In genomic region chr16:3115336-3116112, GRCm38 (mm10) we compare ENCODE assay signal across 8 mouse cellular contexts.
DNase-seq lines count a peak whose midpoint lies in the region; ATAC-seq and TF ChIP-seq lines count a peak whose summit lies in the region.
"Not testable (repeated sequence)": the region's sequence is repeated elsewhere in the genome, so short reads cannot be mapped to it uniquely, and the experiment has no call there.

No protein-coding gene starts in this region.

- not testable (repeated sequence) for H3K27ac ChIP-seq in forebrain, postnatal 0 days (ENCODE audit: low read depth, low read length); liver, adult 2 months (replicated peaks; ENCODE audit: insufficient read depth, low read depth, low read length); midbrain, embryonic 15.5 days; stomach, postnatal 0 days (replicated peaks)

- H3K4me1 ChIP-seq in forebrain, postnatal 0 days (ENCODE audit: insufficient read depth); liver, adult 2 months (ENCODE audit: control insufficient read depth, insufficient read depth, low read length); midbrain, embryonic 15.5 days; stomach, postnatal 0 days (replicated peaks; ENCODE audit: control insufficient read depth, insufficient read depth): not testable (repeated sequence)

- TF ChIP-seq EP300 in stomach, postnatal 0 days (optimal IDR thresholded peaks at IDR 0.05), result not testable (repeated sequence)

- not testable (repeated sequence) for H3K36me3 ChIP-seq in forebrain, postnatal 0 days (ENCODE audit: insufficient read depth); liver, adult 2 months (ENCODE audit: control insufficient read depth, insufficient read depth, low read length); midbrain, embryonic 15.5 days (replicated peaks); stomach, postnatal 0 days (ENCODE audit: control insufficient read depth, insufficient read depth, low read length)

- 78% methylated on average over 8 of the region's 9 CpGs for WGBS in forebrain, postnatal 0 days
- whole genome bisulfite sequencing in liver, adult 2 months, result 77% methylated on average over 8 of the region's 9 CpGs
- 73% methylated on average over 8 of the region's 9 CpGs for WGBS in midbrain, embryonic 15.5 days
- WGBS in stomach, postnatal 0 days, result 76% methylated on average over 8 of the region's 9 CpGs

- H3K79me2 ChIP-seq in liver, adult 2 months (ENCODE audit: control insufficient read depth, insufficient read depth, low read length), result not testable (repeated sequence)

- peak; percentile 26 to 42 for DNase-seq in CD8-positive naive resting alpha-beta T cell, adult 2 months (ENCODE audit: low read depth in 2 of 2, low spot score in 2 of 2)
- peak; percentile 71 for DNase-seq in c-Kit-positive CD71-positive TER-119-negative erythroid progenitor cells, embryonic 14.5 days (ENCODE audit: low read depth)
- DNase-seq in forebrain, postnatal 0 days; stomach, postnatal 0 days (ENCODE audit: low spot score): not testable (repeated sequence)
- DNase-seq in heart, postnatal 4 days, result peak; percentile 49
- DNase-seq in kidney, postnatal 36 days, result peak; percentile 11 to 44
- DNase-seq in liver, adult 2 months (ENCODE audit: extremely low read depth, low read depth, low spot score), result peak; percentile 47

- H3K9me3 ChIP-seq in forebrain, postnatal 0 days (ENCODE audit: low read length); midbrain, embryonic 15.5 days; stomach, postnatal 0 days (ENCODE audit: control insufficient read depth, low read length): not testable (repeated sequence)

- not testable (repeated sequence) for H3K9ac ChIP-seq in forebrain, postnatal 0 days; liver, adult 2 months (ENCODE audit: low read depth, low read length); midbrain, embryonic 15.5 days; stomach, postnatal 0 days (ENCODE audit: low read length)

- not testable (repeated sequence) for H3K4me2 ChIP-seq in forebrain, postnatal 0 days (ENCODE audit: low read depth); midbrain, embryonic 15.5 days; stomach, postnatal 0 days (replicated peaks; ENCODE audit: low read depth)

- ATAC-seq in forebrain, postnatal 0 days, result peak; percentile 51
- peak; percentile 78 for ATAC-seq in midbrain, embryonic 15.5 days (replicated peaks)
- ATAC-seq in stomach, postnatal 0 days (ENCODE audit: low FRiP score, low TSS enrichment), result peak; percentile 89

- TF ChIP-seq CTCF in forebrain, postnatal 0 days (IDR thresholded peaks at IDR 0.05; ENCODE audit: low read depth); liver, adult 2 months (IDR thresholded peaks at IDR 0.05; ENCODE audit: low read depth, low read length); stomach, postnatal 0 days (IDR thresholded peaks at IDR 0.05; ENCODE audit: low read depth): not testable (repeated sequence)

- TF ChIP-seq POLR2A in liver, adult 2 months (IDR thresholded peaks at IDR 0.05; ENCODE audit: extremely low read depth, insufficient read depth, low read length), result not testable (repeated sequence)

- H3K27me3 ChIP-seq in forebrain, postnatal 0 days (ENCODE audit: insufficient read depth, low read length); liver, adult 2 months (ENCODE audit: control insufficient read depth, insufficient read depth, low read length); midbrain, embryonic 15.5 days (replicated peaks); stomach, postnatal 0 days (ENCODE audit: control insufficient read depth, insufficient read depth, low read length): not testable (repeated sequence)

- not testable (repeated sequence) for H3K4me3 ChIP-seq in forebrain, postnatal 0 days (ENCODE audit: low read depth, low read length); liver, adult 2 months (ENCODE audit: insufficient read depth, low read depth, low read length); midbrain, embryonic 15.5 days; stomach, postnatal 0 days (ENCODE audit: low read depth, low read length)
